Mouse (Mus musculus) heart, embryonic 16.5 days (tissue): ENCODE results near the gene Cttnbp2nl. TPM values are rescaled to one million over a fixed set of nuclear protein-coding genes. Genes with fewer than 3 reads are reported as not detected.

Experiments used
- ATAC-seq: fragments of 200-750 bp; cut with Nextera tagmentation; replicated peaks from 2 replicates; pipeline ENCODE4 v1.8.0; 2017; ENCODE audit warnings: moderate number of reproducible peaks; ENCODE audit not compliant: insufficient read depth, low FRiP score; ENCODE audit errors: extremely low read depth
- H3K27ac ChIP-seq: fragments of 300-500 bp; sonication (generic); 2 replicates; pipeline ENCODE4 v1.5.1; 2014; ENCODE audit warnings: mild to moderate bottlenecking, low read length, control low read depth, moderate library complexity
- H3K27me3 ChIP-seq: fragments of 300-500 bp; sonication (generic); 2 replicates; pipeline ENCODE4 v1.6.1; 2014; ENCODE audit warnings: low read length, mixed read lengths; ENCODE audit not compliant: control insufficient read depth, insufficient read depth
- H3K36me3 ChIP-seq: fragments of 300-500 bp; sonication (generic); 2 replicates; pipeline ENCODE4 v1.6.1; 2014; ENCODE audit not compliant: control insufficient read depth, insufficient read depth
- H3K4me1 ChIP-seq: fragments of 300-500 bp; sonication (generic); 2 replicates; pipeline ENCODE4 v1.6.1; 2014; ENCODE audit warnings: low read length, mixed read lengths; ENCODE audit not compliant: control insufficient read depth, insufficient read depth
- H3K4me2 ChIP-seq: fragments of 300-500 bp; sonication (generic); 2 replicates; pipeline ENCODE4 v1.6.1; 2014; ENCODE audit warnings: low read depth, mild to moderate bottlenecking, control low read depth, low read length
- H3K4me3 ChIP-seq: fragments of 300-500 bp; sonication (generic); 2 replicates; pipeline ENCODE4 v1.5.1; 2014; ENCODE audit warnings: mild to moderate bottlenecking, control low read depth, low read length
- H3K9ac ChIP-seq: fragments of 300-500 bp; sonication (generic); 2 replicates; pipeline ENCODE4 v1.6.1; 2014; ENCODE audit warnings: low read length, control low read depth
- H3K9me3 ChIP-seq: fragments of 300-500 bp; sonication (generic); replicated peaks from 2 replicates; pipeline ENCODE4 v1.6.1; 2016; ENCODE audit warnings: low read length; ENCODE audit not compliant: control insufficient read depth
- WGBS: fragments of 180-500 bp; shearing (Covaris S2); extraction: QIAGEN DNeasy Blood & Tissue Kit; methylation state at CpG from one replicate; pipeline ENCODE4 v1.1.7; 2014; 5-methylcytosine and 5-hydroxymethylcytosine counted together
- polyA plus RNA-seq: library from polyadenylated mRNA; unstranded; fragments of >200 nt; fragmentation: Nextera tagmentation; extraction: Ambion mirVana; gene quantifications from 2 replicates; pipeline ENCODE4 v1.2.1, GENCODE M21; 2015

Gene Cttnbp2nl
- polyA plus RNA-seq, 1 experiment from 2014 or later, result 19.4 TPM

GRCm38 (mm10) chr3:105037240-105037770 lies 15.6 kb downstream of the Cttnbp2nl start:
- Histone ChIP-seq H3K27ac (no peak overlapping the region; the same call in 1 of the 2 replicates), H3K27me3 (no peaks in the 10 kb centered on the region), H3K9me3 (no peaks in the 10 kb centered on the region), H3K9ac (no peak overlapping the region), H3K4me3 (no peak overlapping the region), H3K4me1 (peaks cover 18% of the 10 kb centered on the region), H3K36me3 (peaks cover 26% of the 10 kb centered on the region), H3K4me2 (no peak overlapping the region)
- WGBS, result 79% methylated on average over 6 of the region's 6 CpGs
- ATAC-seq, result no peak

GRCm38 (mm10) chr3:105036281-105036847 lies 16.6 kb downstream of the Cttnbp2nl start:
- Histone ChIP-seq H3K27ac (peak overlapping the region; percentile 44), H3K9ac (no peak overlapping the region), H3K36me3 (peaks cover 34% of the 10 kb centered on the region), H3K27me3 (no peaks in the 10 kb centered on the region), H3K4me3 (no peak overlapping the region), H3K4me2 (no peak overlapping the region), H3K9me3 (no peaks in the 10 kb centered on the region), H3K4me1 (peaks cover 10% of the 10 kb centered on the region)
- no peak for ATAC-seq
- 66% methylated on average over 10 of the region's 10 CpGs for WGBS

- Histone ChIP-seq H3K9me3 (no peaks in the 10 kb centered on the region), H3K4me2 (no peak overlapping the region), H3K36me3 (peaks cover 18% of the 10 kb centered on the region), H3K27me3 (no peaks in the 10 kb centered on the region), H3K4me3 (no peak overlapping the region), H3K27ac (peak overlapping the region; percentile 79), H3K4me1 (peaks cover 15% of the 10 kb centered on the region), H3K9ac (no peak overlapping the region)
- 59% methylated on average over 10 of the region's 10 CpGs for WGBS
- ATAC-seq, result peak; percentile 46; the same call in 1 of the 2 replicates
Measured at GRCm38 (mm10) chr3:105023371-105024005, 29.5 kb downstream of the Cttnbp2nl start.

DNA sequence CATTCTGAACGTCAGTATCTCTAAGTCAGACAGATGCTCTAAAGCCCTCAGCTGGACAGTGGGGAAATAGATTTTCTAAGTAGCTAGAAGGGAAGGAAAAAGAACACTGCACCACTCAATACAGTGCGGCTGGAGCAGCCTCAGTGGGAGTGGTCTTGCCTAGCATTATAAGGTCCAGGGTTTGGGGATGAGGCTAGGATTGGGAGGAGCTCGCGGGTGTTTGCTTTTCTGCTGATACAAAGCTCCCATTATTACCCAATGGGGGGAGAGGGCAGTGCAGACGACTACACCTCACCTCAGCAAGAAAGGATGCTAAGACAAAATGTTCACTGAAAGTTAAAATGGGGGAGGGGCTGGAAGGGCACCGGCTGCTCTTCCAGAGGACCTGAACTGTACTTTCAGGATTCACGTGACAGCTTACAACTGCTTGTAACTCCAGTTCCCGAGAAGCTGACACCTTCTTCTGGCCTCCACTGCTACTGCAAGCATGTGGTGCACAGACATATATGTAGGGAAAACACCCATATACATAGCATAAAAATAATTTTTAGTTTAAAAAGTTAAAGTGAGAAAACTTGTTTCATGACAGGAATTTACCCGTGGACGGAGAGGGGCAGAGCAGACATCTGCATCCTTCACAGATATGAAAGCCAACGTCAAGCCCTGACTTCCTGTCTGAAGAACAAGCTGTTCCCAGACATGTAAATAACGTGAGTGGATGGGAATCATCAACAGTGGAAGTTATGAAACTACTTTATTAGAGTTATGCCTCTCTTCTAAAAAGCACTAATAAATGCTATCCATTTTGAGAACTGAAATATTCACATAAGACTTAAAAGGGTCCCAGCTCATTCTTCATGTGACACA lies 32.9 kb downstream of the Cttnbp2nl start:
- Histone ChIP-seq H3K27me3 (no peaks in the 10 kb centered on the region), H3K4me2 (no peak overlapping the region), H3K4me3 (no peak overlapping the region), H3K36me3 (peaks cover 4% of the 10 kb centered on the region; the same call in 1 of the 2 replicates), H3K9ac (no peak overlapping the region), H3K27ac (peak overlapping the region; percentile 46), H3K9me3 (no peaks in the 10 kb centered on the region), H3K4me1 (peaks cover 20% of the 10 kb centered on the region)
- 31% methylated on average over 12 of the region's 12 CpGs for WGBS
- ATAC-seq, result no peak

DNA sequence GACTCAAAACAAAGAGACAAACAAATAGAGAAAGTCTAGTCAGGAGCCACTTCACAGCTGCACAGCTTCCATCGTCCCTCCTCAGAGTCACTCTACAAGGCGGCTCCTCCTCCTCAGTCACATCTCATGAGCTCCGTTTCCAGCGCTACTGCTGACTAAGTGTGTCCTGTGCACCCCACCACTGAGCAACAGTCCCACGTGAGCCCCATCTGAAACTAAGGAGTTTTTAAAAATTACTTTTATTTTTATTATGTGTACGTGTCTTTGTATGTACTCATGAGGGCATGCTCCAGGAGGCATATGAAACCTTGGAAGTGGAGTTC lies 34.2 kb downstream of the Cttnbp2nl start:
- peak overlapping the region; percentile 75 for H3K27ac ChIP-seq
- WGBS, result 75% methylated on average over 6 of the region's 6 CpGs
- peaks cover 4% of the 10 kb centered on the region; the same call in 1 of the 2 replicates for H3K36me3 ChIP-seq
- peaks cover 20% of the 10 kb centered on the region for H3K4me1 ChIP-seq
- no peaks in the 10 kb centered on the region for H3K27me3 ChIP-seq
- H3K9me3 ChIP-seq, result no peaks in the 10 kb centered on the region
- no peak for ATAC-seq
- H3K9ac ChIP-seq, result no peak overlapping the region
- no peak overlapping the region for H3K4me2 ChIP-seq
- no peak overlapping the region for H3K4me3 ChIP-seq

- H3K36me3 ChIP-seq, result peaks cover 4% of the 10 kb centered on the region; the same call in 1 of the 2 replicates
- no peak; the same call in 1 of the 2 replicates for ATAC-seq
- no peaks in the 10 kb centered on the region for H3K27me3 ChIP-seq
- H3K4me2 ChIP-seq, result no peak overlapping the region
- no peak overlapping the region for H3K4me3 ChIP-seq
- H3K27ac ChIP-seq, result peak overlapping the region; percentile 75
- WGBS, result 67% methylated on average over 10 of the region's 10 CpGs
- peaks cover 20% of the 10 kb centered on the region for H3K4me1 ChIP-seq
- H3K9me3 ChIP-seq, result no peaks in the 10 kb centered on the region
- no peak overlapping the region for H3K9ac ChIP-seq
Measured at GRCm38 (mm10) chr3:105018085-105018782, 34.7 kb downstream of the Cttnbp2nl start.

- ATAC-seq, result no peak
- H3K9ac ChIP-seq, result no peak overlapping the region
- H3K27ac ChIP-seq, result peak overlapping the region; percentile 76
- H3K4me2 ChIP-seq, result no peak overlapping the region
- no peaks in the 10 kb centered on the region for H3K36me3 ChIP-seq
- H3K4me3 ChIP-seq, result no peak overlapping the region
- H3K9me3 ChIP-seq, result no peaks in the 10 kb centered on the region
- WGBS, result 42% methylated on average over 8 of the region's 8 CpGs
- H3K27me3 ChIP-seq, result no peaks in the 10 kb centered on the region
- H3K4me1 ChIP-seq, result peaks cover 29% of the 10 kb centered on the region
Measured at GRCm38 (mm10) chr3:105017314-105017713, 35.6 kb downstream of the Cttnbp2nl start.

GRCm38 (mm10) chr3:105016204-105016603 lies 36.7 kb downstream of the Cttnbp2nl start:
- no peak overlapping the region for H3K9ac ChIP-seq
- WGBS, result 61% methylated on average over 7 of the region's 7 CpGs

More at GRCm38 (mm10) chr3:105016204-105016603, 36.7 kb downstream of the Cttnbp2nl start:
- H3K4me1 ChIP-seq, result peaks cover 31% of the 10 kb centered on the region
- H3K27me3 ChIP-seq, result no peaks in the 10 kb centered on the region
- H3K27ac ChIP-seq, result peak overlapping the region; percentile 76
- H3K9me3 ChIP-seq, result no peaks in the 10 kb centered on the region
- no peaks in the 10 kb centered on the region for H3K36me3 ChIP-seq
- ATAC-seq, result no peak
- H3K4me2 ChIP-seq, result no peak overlapping the region
- no peak overlapping the region for H3K4me3 ChIP-seq
